Mouse (Mus musculus) forebrain, embryonic 12.5 days (tissue): ENCODE measurements around the gene Gm49358. TPM values are rescaled to one million over a fixed set of nuclear protein-coding genes. Genes with fewer than 3 reads are reported as not detected.

ENCODE experiments used
- ATAC-seq: fragments of 200-750 bp; cut with Nextera tagmentation; 2 replicates; pipeline ENCODE4 v1.8.0; 2017; ENCODE audit warnings: moderate TSS enrichment; ENCODE audit not compliant: low FRiP score
- H3K27ac ChIP-seq: fragments of 300-500 bp; sonication (generic); 2 replicates; pipeline ENCODE4 v1.5.1; 2016; ENCODE audit warnings: mild to moderate bottlenecking
- H3K27me3 ChIP-seq: fragments of 300-500 bp; sonication (generic); 2 replicates; pipeline ENCODE4 v1.6.1; 2016; ENCODE audit warnings: mild to moderate bottlenecking
- H3K36me3 ChIP-seq: fragments of 300-500 bp; sonication (generic); replicated peaks from 2 replicates; pipeline ENCODE4 v1.6.1; 2016; ENCODE audit warnings: mild to moderate bottlenecking
- H3K4me1 ChIP-seq: fragments of 300-500 bp; sonication (generic); 2 replicates; pipeline ENCODE4 v1.6.1; 2016
- H3K4me2 ChIP-seq: fragments of 300-500 bp; sonication (generic); 2 replicates; pipeline ENCODE4 v1.6.1; 2016; ENCODE audit warnings: mild to moderate bottlenecking, moderate library complexity
- H3K4me3 ChIP-seq: fragments of 300-500 bp; sonication (generic); replicated peaks from 2 replicates; pipeline ENCODE4 v1.5.1; 2016; ENCODE audit warnings: mild to moderate bottlenecking
- H3K9ac ChIP-seq: fragments of 300-500 bp; sonication (generic); 2 replicates; pipeline ENCODE4 v1.6.1; 2016; ENCODE audit warnings: mild to moderate bottlenecking
- H3K9me3 ChIP-seq: fragments of 300-500 bp; sonication (generic); 2 replicates; pipeline ENCODE4 v1.6.1; 2016
- WGBS: fragments of 180-500 bp; shearing (Covaris S2); methylation state at CpG from one replicate; pipeline ENCODE4 v1.1.7; 2016; 5-methylcytosine and 5-hydroxymethylcytosine counted together
- polyA plus RNA-seq: library from polyadenylated mRNA; unstranded; fragments of >200 nt; fragmentation: Nextera tagmentation; extraction: Ambion mirVana; gene quantifications from 2 replicates; pipeline ENCODE4 v1.2.1, GENCODE M21; 2016

Gm49358 gene
- polyA plus RNA-seq, 1 experiment from 2014 or later, result not detected

DNA sequence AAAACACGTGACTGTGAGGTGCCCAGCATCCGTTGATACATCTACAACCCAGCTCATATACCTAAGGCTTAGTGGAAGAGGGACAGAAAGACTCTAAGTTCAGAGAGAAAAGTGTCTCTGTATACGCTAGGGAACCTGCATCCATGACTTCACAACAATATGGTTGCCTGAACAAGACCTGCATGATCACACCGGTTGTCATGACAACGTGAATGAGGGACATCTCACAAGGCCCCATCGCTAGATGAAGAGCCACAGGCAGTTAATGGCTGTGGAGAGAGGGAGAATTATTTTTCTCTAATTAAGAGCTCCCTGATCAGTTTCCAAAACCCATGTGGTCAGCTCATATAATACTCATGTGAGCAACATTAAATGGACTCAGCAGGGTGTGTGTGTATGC is 88.4 kb downstream of the Gm49358 start:
- ATAC-seq, result no peak
- 79% methylated on average over 6 of the region's 6 CpGs for WGBS
- H3K4me3 ChIP-seq, result no peak overlapping the region
- no peaks in the 10 kb centered on the region for H3K36me3 ChIP-seq
- H3K4me2 ChIP-seq, result no peak overlapping the region
- H3K27me3 ChIP-seq, result no peaks in the 10 kb centered on the region
- H3K4me1 ChIP-seq, result no peaks in the 10 kb centered on the region
- H3K9ac ChIP-seq, result no peak overlapping the region
- H3K27ac ChIP-seq, result no peak overlapping the region
- H3K9me3 ChIP-seq, result no peaks in the 10 kb centered on the region

DNA sequence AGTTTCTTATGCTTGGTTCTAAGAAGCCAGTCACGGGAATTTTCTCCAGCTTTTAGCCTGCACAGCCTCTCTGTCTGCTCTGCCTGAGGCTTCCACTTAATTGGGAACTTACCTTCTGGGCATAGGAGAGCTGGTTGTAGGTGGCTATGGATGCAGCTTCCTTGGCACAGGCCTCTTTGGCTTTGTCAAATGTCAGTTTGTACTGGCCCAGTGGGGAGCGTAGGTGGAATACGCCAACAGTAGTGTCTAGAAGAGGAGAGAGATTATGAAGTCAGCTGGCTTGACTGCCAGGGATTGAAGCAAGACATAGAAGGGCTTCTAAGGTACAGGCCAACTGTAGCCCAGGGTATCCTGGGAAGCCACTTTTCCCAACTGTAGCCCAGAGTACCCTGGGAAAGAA is 89.7 kb downstream of the Gm49358 start:
- no peak overlapping the region for H3K4me2 ChIP-seq
- WGBS, result 84% methylated on average over 3 of the region's 3 CpGs
- H3K27ac ChIP-seq, result no peak overlapping the region
- ATAC-seq, result no peak
- no peak overlapping the region for H3K4me3 ChIP-seq
- H3K36me3 ChIP-seq, result no peaks in the 10 kb centered on the region
- H3K9ac ChIP-seq, result no peak overlapping the region
- no peaks in the 10 kb centered on the region for H3K27me3 ChIP-seq
- no peaks in the 10 kb centered on the region for H3K4me1 ChIP-seq
- no peaks in the 10 kb centered on the region for H3K9me3 ChIP-seq

DNA sequence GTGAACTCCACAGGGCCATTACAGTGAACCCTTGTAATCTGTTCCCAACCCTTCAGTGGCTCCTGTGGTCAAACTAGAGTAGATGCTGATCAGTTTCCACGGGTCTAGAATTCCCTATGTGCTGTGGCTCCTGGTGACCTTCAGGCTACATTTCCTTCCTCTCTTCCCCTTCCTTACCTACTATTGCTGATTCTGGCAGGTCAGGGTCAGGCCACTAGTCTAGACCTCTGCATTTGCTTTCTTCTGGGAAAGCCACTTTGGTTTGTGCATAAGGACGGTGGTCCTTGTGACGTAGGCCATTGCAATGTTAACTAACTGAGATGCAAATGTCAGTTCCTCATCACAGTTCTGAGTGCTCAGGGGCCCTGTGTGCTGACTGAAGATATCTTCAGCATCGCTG is 96.6 kb downstream of the Gm49358 start:
- Histone ChIP-seq H3K27ac (no peak overlapping the region), H3K4me3 (no peak overlapping the region), H3K36me3 (no peaks in the 10 kb centered on the region), H3K4me2 (no peak overlapping the region), H3K27me3 (no peaks in the 10 kb centered on the region), H3K4me1 (no peaks in the 10 kb centered on the region), H3K9me3 (no peaks in the 10 kb centered on the region), H3K9ac (no peak overlapping the region)
- ATAC-seq, result no peak
- WGBS, result 81% methylated on average over 4 of the region's 4 CpGs

DNA sequence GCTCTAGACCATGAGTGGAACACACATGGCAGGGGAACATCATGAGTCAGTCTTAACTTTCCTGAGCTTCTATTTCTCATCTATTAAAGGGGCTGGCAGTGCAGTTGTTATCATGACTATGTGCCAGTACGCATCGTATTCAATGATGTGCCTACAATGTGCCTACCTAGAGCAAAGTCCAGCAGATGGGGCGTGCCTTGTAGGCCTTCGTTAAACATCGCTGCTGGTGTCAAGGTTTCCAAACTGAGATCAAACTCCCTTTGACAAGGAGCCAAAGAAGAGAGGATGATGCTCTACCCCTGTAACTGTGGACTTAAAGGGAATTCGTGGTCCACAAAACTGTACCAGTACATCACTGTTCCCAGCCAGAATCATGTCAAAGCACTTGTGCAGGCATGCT is 98.7 kb downstream of the Gm49358 start:
- H3K4me2 ChIP-seq, result no peak overlapping the region
- no peaks in the 10 kb centered on the region for H3K4me1 ChIP-seq
- H3K9me3 ChIP-seq, result no peaks in the 10 kb centered on the region
- H3K36me3 ChIP-seq, result no peaks in the 10 kb centered on the region
- no peak overlapping the region for H3K27ac ChIP-seq
- H3K4me3 ChIP-seq, result no peak overlapping the region
- H3K9ac ChIP-seq, result no peak overlapping the region
- WGBS, result 90% methylated on average over 6 of the region's 6 CpGs
- no peak for ATAC-seq
- no peaks in the 10 kb centered on the region for H3K27me3 ChIP-seq

DNA sequence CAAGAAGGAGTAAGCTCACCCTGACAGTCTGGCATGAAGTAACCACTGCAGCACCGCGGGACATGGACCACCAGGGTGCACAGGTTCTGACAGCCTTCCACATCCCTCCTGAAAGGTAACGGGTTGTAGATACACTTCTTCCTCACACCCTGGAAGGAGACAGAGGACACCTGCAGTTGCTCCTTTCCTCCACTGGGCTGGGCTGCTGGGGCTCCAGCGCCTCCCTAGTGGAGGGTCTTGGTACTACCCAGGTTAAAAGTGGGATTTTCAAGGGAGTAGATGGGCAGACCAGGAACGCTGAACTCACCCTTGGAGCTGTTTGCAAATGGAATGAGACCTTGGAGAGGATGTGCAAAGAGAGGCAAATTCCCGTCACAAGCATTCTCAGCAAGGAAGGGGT is 99.7 kb downstream of the Gm49358 start:
- 87% methylated on average over 6 of the region's 6 CpGs for WGBS

DNA sequence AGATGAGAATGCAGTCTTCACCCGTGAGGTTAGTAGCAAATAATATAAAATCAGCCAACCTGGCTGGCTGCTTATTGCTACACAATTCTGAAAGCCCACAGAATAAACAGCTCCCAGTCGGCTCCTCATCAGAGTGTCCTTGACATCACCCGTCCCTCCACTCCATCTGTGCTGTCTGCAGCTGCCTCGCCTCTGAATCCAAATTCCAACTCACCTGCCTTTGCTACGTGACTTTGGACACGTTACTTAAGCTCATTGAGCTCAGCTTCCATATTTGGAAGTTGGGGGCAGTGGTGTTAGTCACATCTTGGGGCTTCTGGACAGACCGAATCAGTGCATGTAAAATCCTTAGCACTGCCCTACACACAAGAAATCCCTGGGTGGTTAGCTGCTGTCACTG is 108.3 kb downstream of the Gm49358 start:
- no peaks in the 10 kb centered on the region for H3K9me3 ChIP-seq
- ATAC-seq, result no peak
- WGBS, result 82% methylated on average over 7 of the region's 7 CpGs

More for the DNA sequence above, 99.7 kb downstream of the Gm49358 start:
- H3K4me2 ChIP-seq, result no peak overlapping the region
- H3K4me1 ChIP-seq, result no peaks in the 10 kb centered on the region
- no peak overlapping the region for H3K9ac ChIP-seq
- H3K36me3 ChIP-seq, result no peaks in the 10 kb centered on the region
- H3K9me3 ChIP-seq, result no peaks in the 10 kb centered on the region
- H3K4me3 ChIP-seq, result no peak overlapping the region
- ATAC-seq, result no peak
- H3K27ac ChIP-seq, result no peak overlapping the region
- H3K27me3 ChIP-seq, result no peaks in the 10 kb centered on the region

DNA sequence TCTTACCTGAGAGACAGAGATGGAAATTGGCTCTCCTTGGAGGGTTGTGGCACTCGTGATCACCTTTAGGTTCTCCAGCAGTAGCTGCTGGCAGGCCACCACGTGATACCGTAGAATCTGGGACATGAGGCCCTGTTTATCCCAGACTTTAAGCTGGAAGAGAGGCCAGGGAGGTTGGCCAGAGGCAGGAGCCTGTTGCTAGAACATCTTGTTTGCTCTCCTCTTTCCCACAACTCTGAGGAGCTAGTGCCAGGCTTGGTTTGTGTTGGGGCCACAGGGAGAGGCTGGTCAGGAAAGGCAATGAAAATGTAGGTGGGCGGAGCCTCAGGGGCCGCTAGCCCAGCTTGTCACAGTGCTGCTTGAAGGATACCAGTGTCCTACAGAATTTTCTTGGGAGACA is 108.8 kb downstream of the Gm49358 start:
- no peak overlapping the region for H3K9ac ChIP-seq
- no peaks in the 10 kb centered on the region for H3K9me3 ChIP-seq
- no peak overlapping the region for H3K4me2 ChIP-seq
- ATAC-seq, result no peak
- H3K4me3 ChIP-seq, result no peak overlapping the region
- H3K36me3 ChIP-seq, result no peaks in the 10 kb centered on the region
- 76% methylated on average over 5 of the region's 5 CpGs for WGBS
- no peaks in the 10 kb centered on the region for H3K4me1 ChIP-seq
- no peak overlapping the region for H3K27ac ChIP-seq
- no peaks in the 10 kb centered on the region for H3K27me3 ChIP-seq

More for the DNA sequence above, 108.3 kb downstream of the Gm49358 start:
- no peak overlapping the region for H3K4me3 ChIP-seq
- no peaks in the 10 kb centered on the region for H3K27me3 ChIP-seq
- H3K27ac ChIP-seq, result no peak overlapping the region
- no peaks in the 10 kb centered on the region for H3K4me1 ChIP-seq
- H3K4me2 ChIP-seq, result no peak overlapping the region
- H3K36me3 ChIP-seq, result no peaks in the 10 kb centered on the region
- H3K9ac ChIP-seq, result no peak overlapping the region

DNA sequence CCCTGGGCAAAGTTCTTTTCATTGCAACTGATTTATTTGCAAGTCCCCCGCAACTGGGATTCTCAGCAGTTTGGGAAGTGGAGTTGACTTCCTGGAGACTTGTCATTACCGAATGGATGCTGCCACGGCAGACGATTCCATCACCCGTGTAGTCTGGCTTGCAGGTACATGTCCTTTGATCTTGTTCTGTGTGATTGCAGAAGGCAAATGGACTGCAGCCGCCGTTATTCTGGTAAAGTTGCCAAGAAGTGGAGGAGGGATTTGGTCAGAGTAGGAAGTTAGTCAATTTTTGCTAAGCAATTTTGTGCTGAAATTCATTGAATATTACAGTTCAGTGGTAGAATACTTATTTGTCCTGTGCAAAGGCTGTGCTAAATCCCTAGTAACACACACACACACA is 114.9 kb downstream of the Gm49358 start:
- Histone ChIP-seq H3K9me3 (no peaks in the 10 kb centered on the region), H3K36me3 (no peaks in the 10 kb centered on the region), H3K27ac (no peak overlapping the region), H3K9ac (no peak overlapping the region), H3K27me3 (no peaks in the 10 kb centered on the region), H3K4me3 (no peak overlapping the region), H3K4me2 (no peak overlapping the region), H3K4me1 (no peaks in the 10 kb centered on the region)
- ATAC-seq, result no peak
- 90% methylated on average over 7 of the region's 7 CpGs for WGBS

DNA sequence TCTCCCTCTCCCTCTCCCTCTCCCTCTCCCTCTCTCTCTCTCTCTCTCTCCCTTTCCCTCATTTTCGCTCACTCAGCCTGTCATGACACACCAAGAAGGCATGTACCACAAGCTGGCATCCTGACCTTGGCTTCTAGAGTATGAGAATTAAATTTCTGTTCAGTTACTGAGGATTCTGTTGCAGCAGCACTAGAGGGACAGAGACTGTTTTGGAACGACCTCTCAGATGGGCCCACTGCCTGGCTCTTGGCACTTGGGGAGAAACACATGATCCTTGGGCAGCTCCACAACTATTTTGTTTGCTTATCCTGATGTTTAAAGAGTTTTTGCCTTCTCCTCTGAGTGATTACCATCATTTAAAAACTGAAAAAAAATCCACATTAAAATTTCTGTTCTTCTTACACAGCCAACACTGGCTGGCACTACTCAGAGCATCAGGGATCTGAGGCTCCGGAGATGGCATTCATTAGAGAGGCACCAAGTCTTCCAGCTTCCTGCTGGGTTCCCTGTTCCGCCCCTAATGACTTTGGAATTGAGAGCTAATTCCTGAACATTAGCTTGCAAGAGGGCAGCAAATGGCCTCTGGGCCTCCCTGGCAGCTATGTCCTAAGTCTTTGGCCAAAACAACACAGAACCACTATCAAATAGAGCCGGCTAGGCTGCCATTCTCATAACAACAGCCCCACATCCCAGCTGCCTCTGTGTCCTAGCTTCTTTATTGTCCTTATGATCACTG is 116.5 kb downstream of the Gm49358 start:
- Histone ChIP-seq H3K9ac (no peak overlapping the region), H3K4me2 (no peak overlapping the region), H3K9me3 (no peaks in the 10 kb centered on the region), H3K27ac (no peak overlapping the region), H3K27me3 (no peaks in the 10 kb centered on the region), H3K4me3 (no peak overlapping the region), H3K4me1 (no peaks in the 10 kb centered on the region), H3K36me3 (no peaks in the 10 kb centered on the region)
- 46% methylated on average over 5 of the region's 5 CpGs for WGBS
- no peak for ATAC-seq

DNA sequence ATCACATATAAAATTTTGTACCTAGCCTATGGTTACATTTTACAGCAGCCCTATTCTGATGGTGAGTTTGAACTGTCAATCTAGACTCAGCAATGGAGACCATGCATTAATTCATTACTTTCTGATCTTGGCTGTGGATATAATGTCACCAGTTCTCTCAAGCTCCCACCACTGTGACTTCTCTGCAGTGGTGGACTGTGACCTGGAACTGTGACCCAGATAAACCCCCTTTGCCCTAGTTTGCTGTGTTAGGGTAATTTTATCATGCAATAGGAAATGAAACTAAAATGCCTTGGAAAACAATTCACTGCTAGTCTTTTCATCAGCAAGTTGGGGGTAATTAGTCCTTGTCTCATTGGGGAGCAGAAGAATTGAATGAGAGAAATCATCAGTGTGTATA is 117.7 kb downstream of the Gm49358 start:
- Histone ChIP-seq H3K9me3 (no peaks in the 10 kb centered on the region), H3K4me2 (no peak overlapping the region), H3K9ac (no peak overlapping the region), H3K4me1 (no peaks in the 10 kb centered on the region), H3K4me3 (no peak overlapping the region), H3K27me3 (no peaks in the 10 kb centered on the region), H3K27ac (no peak overlapping the region), H3K36me3 (no peaks in the 10 kb centered on the region)
- ATAC-seq, result no peak

Other genes starting within 250 kb of the Gm49358 start
- gene Hsp90b1, start 58.5 kb upstream of the Gm49358 start, polyA plus RNA-seq, result 468 and 481 TPM in 2 replicates
- 2.9 and 3.0 TPM in 2 replicates for gene Ttc41, start 58.2 kb upstream of the Gm49358 start, polyA plus RNA-seq
- 2.4 and 2.9 TPM in 2 replicates for gene Nt5dc3, start 15.0 kb downstream of the Gm49358 start, polyA plus RNA-seq
- 0.10 TPM in 1 of 2 replicates, not detected in the other for gene Stab2, start 244.1 kb downstream of the Gm49358 start, polyA plus RNA-seq